Mouse (Mus musculus): Measurements from ENCODE around the gene Cdipt.

Gene Cdipt

GRCm38 (mm10) chr7:126975893-126975949, at the start of gene Cdipt:
Gene Cdipt (plus strand): TSS chr7:126975914.
- no peak for DNase-seq

GRCm38 (mm10) chr7:126926299-126926698, 49.4 kb upstream of the Cdipt start:
- no peak for DNase-seq

- DNase-seq: peak; percentile 91
These were observed 47.2 kb upstream of the Cdipt start, which contains the start of gene Kctd13 for GRCm38 (mm10) chr7:126928384-126929037. Gene Kctd13 (plus strand): TSS chr7:126928879.

- no peak for DNase-seq
These were observed 46.7 kb upstream of the Cdipt start for GRCm38 (mm10) chr7:126929046-126929445.

GRCm38 (mm10) chr7:126932652-126933051, 43.1 kb upstream of the Cdipt start:
- DNase-seq: no peak

GRCm38 (mm10) chr7:126941171-126941570, 34.5 kb upstream of the Cdipt start:
- DNase-seq: no peak

GRCm38 (mm10) chr7:126941801-126942200, 33.9 kb upstream of the Cdipt start:
- DNase-seq: no peak

GRCm38 (mm10) chr7:126946530-126946929, 29.2 kb upstream of the Cdipt start:
- peak; percentile 28 for DNase-seq

GRCm38 (mm10) chr7:126948626-126949025, 27.1 kb upstream of the Cdipt start:
- no peak for DNase-seq

GRCm38 (mm10) chr7:126949403-126949792, 26.3 kb upstream of the Cdipt start, which contains the start of gene Asphd1:
Gene Asphd1 (minus strand): TSS chr7:126949582.
- DNase-seq: peak; percentile 80

GRCm38 (mm10) chr7:126949793-126950646, 25.7 kb upstream of the Cdipt start, which contains the start of gene Sez6l2:
Gene Sez6l2 (plus strand): TSS chr7:126950563.
- peak; percentile 83 for DNase-seq

GRCm38 (mm10) chr7:126950647-126951615, 24.8 kb upstream of the Cdipt start:
- peak; percentile 59 for DNase-seq

GRCm38 (mm10) chr7:126951741-126952140, 24.0 kb upstream of the Cdipt start:
- no peak for DNase-seq

GRCm38 (mm10) chr7:126952646-126953045, 23.1 kb upstream of the Cdipt start:
- DNase-seq: no peak

- DNase-seq: no peak
These were observed 20.6 kb upstream of the Cdipt start for GRCm38 (mm10) chr7:126955125-126955524.

- no peak for DNase-seq
These were observed 15.9 kb upstream of the Cdipt start for GRCm38 (mm10) chr7:126959780-126960179.

- DNase-seq: no peak
These were observed 14.6 kb upstream of the Cdipt start for GRCm38 (mm10) chr7:126961095-126961494.

GRCm38 (mm10) chr7:126961965-126962364, 13.7 kb upstream of the Cdipt start:
- DNase-seq: no peak

GRCm38 (mm10) chr7:126963548-126964286, 12.0 kb upstream of the Cdipt start:
- no peak for DNase-seq

GRCm38 (mm10) chr7:126965568-126965967, 10.1 kb upstream of the Cdipt start:
- no peak for DNase-seq

GRCm38 (mm10) chr7:126967361-126967760, 8.4 kb upstream of the Cdipt start:
- no peak for DNase-seq

GRCm38 (mm10) chr7:126975493-126975892, 221 bp upstream of the Cdipt start:
- DNase-seq: no peak

All from right cerebral cortex, postnatal 4 days (tissue).